Mouse (Mus musculus) spleen, postnatal 4 days (tissue): ENCODE data around the gene Ifrd2.

ENCODE experiments used
- DNase-seq, 2 experiments: peaks; one replicate each; pipeline ENCODE4 v3.0.0; 2022; ENCODE audit warnings: low spot score in 2 of 2

Ifrd2 gene

DNA sequence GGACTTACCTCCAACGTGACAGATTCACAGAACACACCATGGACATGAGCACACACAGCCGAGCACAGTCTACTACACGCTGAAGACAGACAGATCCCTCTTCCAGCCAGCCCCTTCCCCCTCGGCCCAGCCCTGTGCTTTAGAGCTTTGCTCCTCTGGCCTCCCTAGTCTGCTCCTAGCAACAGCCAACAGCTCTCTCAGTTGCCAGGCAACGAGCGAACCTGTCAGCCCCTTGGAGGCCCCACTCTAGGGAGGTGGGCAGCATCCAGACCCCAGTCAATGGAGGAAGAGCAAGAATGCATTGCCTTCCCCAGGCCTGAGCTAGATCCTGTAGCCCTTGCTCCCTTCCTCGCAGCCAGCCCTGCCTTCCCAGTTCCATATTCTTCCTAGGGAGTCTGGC is 49.6 kb downstream of the Ifrd2 start:
- DNase-seq, result peak in 1 of 2 experiments; percentile 12

DNA sequence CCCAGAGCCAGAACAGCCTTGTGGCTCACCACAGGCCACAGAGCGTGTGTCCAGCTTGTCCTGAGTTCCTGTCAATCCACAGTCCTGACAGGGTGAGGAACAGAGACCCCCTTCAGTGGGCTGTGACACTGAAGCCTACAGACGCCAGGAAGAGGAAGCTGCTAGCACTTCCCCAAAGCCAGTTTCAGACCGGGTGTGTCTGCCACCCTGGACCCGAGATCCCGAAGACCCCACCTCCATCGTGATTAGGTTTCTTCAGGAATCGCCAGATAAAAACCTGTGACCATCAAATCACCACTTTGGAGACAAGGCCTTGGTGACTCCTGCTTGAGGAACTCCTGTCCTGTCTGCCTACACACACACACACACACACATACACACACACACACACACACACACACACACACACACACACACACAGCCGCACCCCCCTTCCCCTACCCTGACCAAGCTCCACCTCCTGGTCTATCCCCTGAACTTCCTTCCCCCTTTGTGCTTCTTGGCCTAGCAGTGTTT is 52.9 kb downstream of the Ifrd2 start:
- peak in 1 of 2 experiments; percentile 57 for DNase-seq

DNA sequence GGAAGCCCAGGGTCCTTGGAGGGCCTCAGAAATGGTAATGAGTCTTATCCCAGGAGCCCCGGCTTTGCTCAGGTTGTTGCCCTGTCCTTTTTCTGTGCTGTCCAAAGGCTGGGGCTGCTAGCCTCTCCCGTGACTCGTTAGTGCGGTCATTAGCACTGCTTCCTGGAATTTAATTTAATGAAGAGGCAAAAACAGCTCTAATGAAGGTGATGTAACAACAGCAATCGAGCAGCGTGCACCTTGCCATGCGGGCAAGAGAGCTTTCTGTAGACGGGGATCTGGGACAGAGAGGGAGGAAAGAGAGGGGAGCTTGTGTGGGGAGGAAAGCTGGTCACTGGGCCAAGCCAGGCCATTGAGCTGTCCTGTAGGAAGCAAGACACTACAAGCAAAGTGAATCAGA is 54.2 kb downstream of the Ifrd2 start:
- no peak for DNase-seq
